In genomic region chr3:89879326-89879725, GRCm38 (mm10) we compare ENCODE assay signal across 18 mouse cellular contexts. TPM values are rescaled to one million over a fixed set of nuclear protein-coding genes. Genes with fewer than 3 reads are reported as not detected.
DNase-seq lines count a peak whose midpoint lies in the region; ATAC-seq and TF ChIP-seq lines count a peak whose summit lies in the region.
"Had no signal": no experiment of that assay in that cellular context is flagged by ENCODE, and none has a peak within 500 bp of the region (broad histone marks: within the 10 kb centered on the region; RNA-seq: fewer than 3 reads in every experiment).

No protein-coding gene starts in this region.

- H3K4me3 ChIP-seq in liver, adult 2 months (ENCODE audit: insufficient read depth, low read depth, low read length): no peak overlapping the region
- no peak overlapping the region for H3K4me3 ChIP-seq in liver, postnatal 0 days (ENCODE audit: low read depth, low read length)
- no peak overlapping the region for H3K4me3 ChIP-seq in lung, postnatal 0 days (ENCODE audit: low read depth, low read length)
- H3K4me3 ChIP-seq in stomach, postnatal 0 days (ENCODE audit: low read depth, low read length): no peak overlapping the region
- H3K4me3 ChIP-seq in hindbrain, embryonic 16.5 days (ENCODE audit: low read length): no peak overlapping the region
- H3K4me3 ChIP-seq: gastrocnemius, adult 2 months; heart, embryonic 12.5 days; hindbrain, embryonic 10.5 days; hindbrain, embryonic 15.5 days had no signal

- WGBS in liver, adult 2 months: 59% methylated on average over 3 of the region's 3 CpGs
- 74% methylated on average over 3 of the region's 3 CpGs for WGBS in liver, postnatal 0 days (ENCODE audit: insufficient replicate concordance)
- WGBS in lung, postnatal 0 days: 64% methylated on average over 3 of the region's 3 CpGs
- WGBS in stomach, postnatal 0 days: 42% methylated on average over 3 of the region's 3 CpGs
- WGBS in hindbrain, embryonic 16.5 days: 69% methylated on average over 3 of the region's 3 CpGs

- no peak for ATAC-seq in liver, postnatal 0 days
- no peak for ATAC-seq in lung, postnatal 0 days
- ATAC-seq in stomach, postnatal 0 days (ENCODE audit: low FRiP score, low TSS enrichment): no peak
- ATAC-seq in hindbrain, embryonic 16.5 days: no peak
- ATAC-seq: forebrain, embryonic 14.5 days had no signal

- H3K9me3 ChIP-seq in liver, postnatal 0 days (ENCODE audit: low read length): no peaks in the 10 kb centered on the region
- no peaks in the 10 kb centered on the region for H3K9me3 ChIP-seq in lung, postnatal 0 days (ENCODE audit: low read length)
- H3K9me3 ChIP-seq in stomach, postnatal 0 days (ENCODE audit: control insufficient read depth, low read length): no peaks in the 10 kb centered on the region
- no peaks in the 10 kb centered on the region for H3K9me3 ChIP-seq in hindbrain, embryonic 16.5 days (ENCODE audit: control insufficient read depth, low read length)
- H3K9me3 ChIP-seq: G1E; heart, embryonic 12.5 days; hindbrain, embryonic 10.5 days; hindbrain, embryonic 15.5 days had no signal

- peaks cover 39% of the 10 kb centered on the region for H3K36me3 ChIP-seq in liver, adult 2 months (ENCODE audit: control insufficient read depth, insufficient read depth, low read length)
- peaks cover 43% of the 10 kb centered on the region for H3K36me3 ChIP-seq in liver, postnatal 0 days (replicated peaks; ENCODE audit: insufficient read depth, low read length)
- no peaks in the 10 kb centered on the region for H3K36me3 ChIP-seq in lung, postnatal 0 days (ENCODE audit: insufficient read depth, low read length)
- H3K36me3 ChIP-seq in stomach, postnatal 0 days (ENCODE audit: control insufficient read depth, insufficient read depth, low read length): no peaks in the 10 kb centered on the region
- no peaks in the 10 kb centered on the region for H3K36me3 ChIP-seq in hindbrain, embryonic 16.5 days (ENCODE audit: control insufficient read depth, insufficient read depth, low read length)
- H3K36me3 ChIP-seq: G1E; heart, embryonic 12.5 days; hindbrain, embryonic 10.5 days; hindbrain, embryonic 15.5 days had no signal

- no peaks in the 10 kb centered on the region for H3K4me1 ChIP-seq in liver, adult 2 months (ENCODE audit: control insufficient read depth, insufficient read depth, low read length)
- peaks cover 13% of the 10 kb centered on the region; the same call in 1 of the 2 replicates for H3K4me1 ChIP-seq in liver, postnatal 0 days (ENCODE audit: insufficient read depth)
- no peaks in the 10 kb centered on the region for H3K4me1 ChIP-seq in lung, postnatal 0 days (ENCODE audit: insufficient read depth, low read depth, low read length)
- no peaks in the 10 kb centered on the region for H3K4me1 ChIP-seq in stomach, postnatal 0 days (replicated peaks; ENCODE audit: control insufficient read depth, insufficient read depth)
- H3K4me1 ChIP-seq in hindbrain, embryonic 16.5 days (ENCODE audit: control insufficient read depth, insufficient read depth, low read depth, low read length): no peaks in the 10 kb centered on the region
- H3K4me1 ChIP-seq: hindbrain, embryonic 15.5 days had no signal

- no peak for DNase-seq in liver, adult 2 months (ENCODE audit: extremely low read depth, low read depth, low spot score)
- DNase-seq in liver, postnatal 0 days: no peak
- DNase-seq in lung, postnatal 0 days (ENCODE audit: low spot score): no peak
- DNase-seq in lung, postnatal 10 days: no peak
- DNase-seq in NIH3T3 (ENCODE audit: low read depth): peak; percentile 57
- DNase-seq in stomach, postnatal 0 days (ENCODE audit: low spot score): no peak
- DNase-seq: adrenal gland, postnatal 25 days; cerebellum, adult 18-20 months; cerebellum, adult 9-11 months; cerebellum, postnatal 36 days had no signal

- no peak overlapping the region for H3K27ac ChIP-seq in liver, adult 2 months (replicated peaks; ENCODE audit: insufficient read depth, low read depth, low read length)
- H3K27ac ChIP-seq in liver, postnatal 0 days (ENCODE audit: low read depth): no peak overlapping the region
- no peak overlapping the region for H3K27ac ChIP-seq in lung, postnatal 0 days (ENCODE audit: low read length)
- no peak overlapping the region for H3K27ac ChIP-seq in stomach, postnatal 0 days (replicated peaks)
- H3K27ac ChIP-seq in hindbrain, embryonic 16.5 days (ENCODE audit: low read depth, low read length): no peak overlapping the region
- H3K27ac ChIP-seq: gastrocnemius, adult 2 months; hindbrain, embryonic 10.5 days; hindbrain, embryonic 15.5 days had no signal

- no peak overlapping the region for H3K4me2 ChIP-seq in liver, postnatal 0 days (ENCODE audit: low read depth, low read length)
- no peak overlapping the region for H3K4me2 ChIP-seq in lung, postnatal 0 days (replicated peaks; ENCODE audit: low read depth, low read length)
- no peak overlapping the region for H3K4me2 ChIP-seq in stomach, postnatal 0 days (replicated peaks; ENCODE audit: low read depth)
- no peak overlapping the region for H3K4me2 ChIP-seq in hindbrain, embryonic 16.5 days (ENCODE audit: low read length)
- H3K4me2 ChIP-seq: heart, embryonic 12.5 days; hindbrain, embryonic 15.5 days had no signal

- H3K27me3 ChIP-seq in liver, adult 2 months (ENCODE audit: control insufficient read depth, insufficient read depth, low read length): no peaks in the 10 kb centered on the region
- no peaks in the 10 kb centered on the region for H3K27me3 ChIP-seq in liver, postnatal 0 days (ENCODE audit: insufficient read depth, low read length)
- H3K27me3 ChIP-seq in lung, postnatal 0 days (replicated peaks; ENCODE audit: insufficient read depth, low read length): no peaks in the 10 kb centered on the region
- H3K27me3 ChIP-seq in stomach, postnatal 0 days (ENCODE audit: control insufficient read depth, insufficient read depth, low read length): no peaks in the 10 kb centered on the region
- no peaks in the 10 kb centered on the region for H3K27me3 ChIP-seq in hindbrain, embryonic 16.5 days (replicated peaks; ENCODE audit: control insufficient read depth, insufficient read depth, low read length)
- H3K27me3 ChIP-seq: hindbrain, embryonic 15.5 days had no signal

- no peak for TF ChIP-seq POLR2A in liver, adult 2 months (IDR thresholded peaks at IDR 0.05; ENCODE audit: extremely low read depth, insufficient read depth, low read length)

- no peak overlapping the region for H3K9ac ChIP-seq in liver, adult 2 months (ENCODE audit: low read depth, low read length)
- H3K9ac ChIP-seq in liver, postnatal 0 days (replicated peaks): no peak overlapping the region
- H3K9ac ChIP-seq in lung, postnatal 0 days (replicated peaks; ENCODE audit: low read depth): no peak overlapping the region
- no peak overlapping the region for H3K9ac ChIP-seq in stomach, postnatal 0 days (ENCODE audit: low read length)
- no peak overlapping the region for H3K9ac ChIP-seq in hindbrain, embryonic 16.5 days (ENCODE audit: low read depth, low read length)
- H3K9ac ChIP-seq: heart, embryonic 12.5 days; hindbrain, embryonic 15.5 days had no signal

- 0 out of 2 replicates have a peak, but pooled peaks have one; percentile 0 for TF ChIP-seq CTCF in liver, adult 2 months (IDR thresholded peaks at IDR 0.05; ENCODE audit: low read depth, low read length)
- no peak for TF ChIP-seq CTCF in liver, postnatal 0 days (IDR thresholded peaks at IDR 0.05; ENCODE audit: low read depth)
- peak; percentile 8; the same call in 1 of the 2 replicates for TF ChIP-seq CTCF in lung, postnatal 0 days (IDR thresholded peaks at IDR 0.05)
- peak; percentile 35 for TF ChIP-seq CTCF in stomach, postnatal 0 days (IDR thresholded peaks at IDR 0.05; ENCODE audit: low read depth)

- no peaks in the 10 kb centered on the region for H3K79me2 ChIP-seq in liver, adult 2 months (ENCODE audit: control insufficient read depth, insufficient read depth, low read length)

- no peak for TF ChIP-seq EP300 in liver, postnatal 0 days (IDR thresholded peaks at IDR 0.05; ENCODE audit: low read depth)
- TF ChIP-seq EP300 in lung, postnatal 0 days (IDR thresholded peaks at IDR 0.05): no peak
- TF ChIP-seq EP300 in stomach, postnatal 0 days (optimal IDR thresholded peaks at IDR 0.05): no peak

RNA-seq across cellular contexts. Expression of gene Il6ra, which starts 33.7 kb away (rescaled TPM):
- 15.4 and 19.7 TPM in 2 replicates for total RNA-seq in liver, adult 2 months (2014; rRNA removed)
- 10.1 and 10.5 TPM in 2 replicates for polyA plus RNA-seq in liver, adult 2 months (2012; rRNA removed)
- 10.2 and 11.8 TPM in 2 replicates for polyA plus RNA-seq in liver, postnatal 0 days (2015; fragmentation: Nextera tagmentation; extraction: Ambion mirVana)
- 15.7 and 17.9 TPM in 2 replicates for polyA plus RNA-seq in lung, postnatal 0 days (2015; fragmentation: Nextera tagmentation; extraction: Ambion mirVana)
- polyA plus RNA-seq in stomach, postnatal 0 days (2015; fragmentation: Nextera tagmentation; extraction: Ambion mirVana): 4.3 and 4.5 TPM in 2 replicates
- 1.1 and 1.2 TPM in 2 replicates for polyA plus RNA-seq in hindbrain, embryonic 16.5 days (2015; fragmentation: Nextera tagmentation; extraction: Ambion mirVana)
- polyA plus RNA-seq: G1E had no signal

RNA-seq across cellular contexts. Expression of gene She, which starts 48.2 kb away (rescaled TPM):
- 2.3 and 2.5 TPM in 2 replicates for total RNA-seq in liver, adult 2 months (2014; rRNA removed)
- 0.78 TPM in 2 replicates for polyA plus RNA-seq in liver, adult 2 months (2012; rRNA removed)
- polyA plus RNA-seq in liver, postnatal 0 days (2015; fragmentation: Nextera tagmentation; extraction: Ambion mirVana): 0.92 and 1.00 TPM in 2 replicates
- polyA plus RNA-seq in lung, postnatal 0 days (2015; fragmentation: Nextera tagmentation; extraction: Ambion mirVana): 11.2 and 12.1 TPM in 2 replicates
- polyA plus RNA-seq in stomach, postnatal 0 days (2015; fragmentation: Nextera tagmentation; extraction: Ambion mirVana): 1.4 and 1.5 TPM in 2 replicates
- polyA plus RNA-seq in hindbrain, embryonic 16.5 days (2015; fragmentation: Nextera tagmentation; extraction: Ambion mirVana): 1.2 and 1.4 TPM in 2 replicates
- total RNA-seq: G1E; granulocyte monocyte progenitor cell, adult 5-6 weeks had no signal
- polyA plus RNA-seq: G1E had no signal
